Mouse (Mus musculus): ENCODE measurements around the gene Ncoa3. TPM values are rescaled to one million over a fixed set of nuclear protein-coding genes. Genes with fewer than 3 reads are reported as not detected.
A peak's percentile ranks its signal among the peaks of the same experiment; 100 is the strongest.

The Ncoa3 gene
- polyA plus RNA-seq, 1 experiment from 2014 or later, result 8.1 TPM

- Histone ChIP-seq H3K4me2 (no peak overlapping the region), H3K27me3 (replicated peaks) (peaks cover 13% of the 10 kb centered on the region; the same call in 1 of the 2 replicates), H3K9ac (no peak overlapping the region), H3K27ac (no peak overlapping the region), H3K4me1 (peaks cover 31% of the 10 kb centered on the region), H3K4me3 (no peak overlapping the region), H3K36me3 (no peaks in the 10 kb centered on the region), H3K9me3 (replicated peaks) (no peaks in the 10 kb centered on the region)
- ATAC-seq, result no peak
- WGBS (ENCODE audit: insufficient replicate concordance), result 60% methylated on average over 8 of the region's 8 CpGs
Measured at GRCm38 (mm10) chr2:166008558-166009392, 16.3 kb downstream of the Ncoa3 start.

- ATAC-seq, result no peak
- Histone ChIP-seq H3K36me3 (no peaks in the 10 kb centered on the region), H3K4me3 (no peak overlapping the region), H3K9ac (no peak overlapping the region), H3K9me3 (replicated peaks) (no peaks in the 10 kb centered on the region), H3K27ac (no peak overlapping the region), H3K27me3 (replicated peaks) (peaks cover 13% of the 10 kb centered on the region; the same call in 1 of the 2 replicates), H3K4me2 (no peak overlapping the region), H3K4me1 (peaks cover 31% of the 10 kb centered on the region)
- 71% methylated on average over 3 of the region's 3 CpGs for WGBS (ENCODE audit: insufficient replicate concordance)
Measured at GRCm38 (mm10) chr2:166009393-166009947, 17.0 kb downstream of the Ncoa3 start.

- Histone ChIP-seq H3K36me3 (no peaks in the 10 kb centered on the region), H3K4me2 (no peak overlapping the region), H3K4me3 (no peak overlapping the region), H3K27me3 (replicated peaks) (peaks cover 13% of the 10 kb centered on the region; the same call in 1 of the 2 replicates), H3K27ac (no peak overlapping the region), H3K9ac (no peak overlapping the region), H3K4me1 (peaks cover 31% of the 10 kb centered on the region), H3K9me3 (replicated peaks) (no peaks in the 10 kb centered on the region)
- 76% methylated on average over 12 of the region's 12 CpGs for WGBS (ENCODE audit: insufficient replicate concordance)
- ATAC-seq, result no peak
Measured at GRCm38 (mm10) chr2:166010321-166010720, 17.9 kb downstream of the Ncoa3 start.

GRCm38 (mm10) chr2:166011422-166011821 lies 19.0 kb downstream of the Ncoa3 start:
- no peak for ATAC-seq
- Histone ChIP-seq H3K27me3 (replicated peaks) (peaks cover 13% of the 10 kb centered on the region; the same call in 1 of the 2 replicates), H3K4me2 (peak overlapping the region; percentile 14), H3K4me3 (no peak overlapping the region), H3K4me1 (peaks cover 31% of the 10 kb centered on the region), H3K36me3 (no peaks in the 10 kb centered on the region), H3K9ac (peak overlapping the region; percentile 27; the same call in 1 of the 2 replicates), H3K27ac (peak overlapping the region; percentile 1; the same call in 1 of the 2 replicates), H3K9me3 (replicated peaks) (no peaks in the 10 kb centered on the region)
- 29% methylated on average over 3 of the region's 3 CpGs for WGBS (ENCODE audit: insufficient replicate concordance)

GRCm38 (mm10) chr2:166012145-166012544 lies 19.7 kb downstream of the Ncoa3 start:
- ATAC-seq, result no peak
- H3K27ac ChIP-seq, result no peak overlapping the region
- no peaks in the 10 kb centered on the region for H3K36me3 ChIP-seq
- H3K4me1 ChIP-seq, result peaks cover 34% of the 10 kb centered on the region
- WGBS (ENCODE audit: insufficient replicate concordance), result 16% methylated on average over 2 of the region's 2 CpGs
- peaks cover 13% of the 10 kb centered on the region; the same call in 1 of the 2 replicates for H3K27me3 ChIP-seq (replicated peaks)
- H3K9ac ChIP-seq, result no peak overlapping the region
- H3K4me2 ChIP-seq, result peak overlapping the region; percentile 14
- H3K9me3 ChIP-seq (replicated peaks), result no peaks in the 10 kb centered on the region
- H3K4me3 ChIP-seq, result no peak overlapping the region

GRCm38 (mm10) chr2:166018769-166019168 lies 26.3 kb downstream of the Ncoa3 start:
- H3K9me3 ChIP-seq (replicated peaks), result no peaks in the 10 kb centered on the region
- WGBS (ENCODE audit: insufficient replicate concordance), result 59% methylated on average over 3 of the region's 3 CpGs
- no peak for ATAC-seq

GRCm38 (mm10) chr2:166020026-166020425 lies 27.6 kb downstream of the Ncoa3 start:
- Histone ChIP-seq H3K9ac (no peak overlapping the region), H3K4me2 (no peak overlapping the region), H3K27ac (no peak overlapping the region), H3K27me3 (replicated peaks) (no peaks in the 10 kb centered on the region; the same call in 1 of the 2 replicates), H3K9me3 (replicated peaks) (no peaks in the 10 kb centered on the region), H3K4me1 (peaks cover 36% of the 10 kb centered on the region), H3K4me3 (no peak overlapping the region), H3K36me3 (no peaks in the 10 kb centered on the region)
- ATAC-seq, result no peak
- 66% methylated on average over 2 of the region's 2 CpGs for WGBS (ENCODE audit: insufficient replicate concordance)

More at GRCm38 (mm10) chr2:166018769-166019168, 26.3 kb downstream of the Ncoa3 start:
- H3K4me3 ChIP-seq, result no peak overlapping the region
- no peak overlapping the region for H3K27ac ChIP-seq
- no peaks in the 10 kb centered on the region for H3K36me3 ChIP-seq
- peaks cover 30% of the 10 kb centered on the region for H3K4me1 ChIP-seq
- no peak overlapping the region for H3K4me2 ChIP-seq
- H3K9ac ChIP-seq, result no peak overlapping the region
- H3K27me3 ChIP-seq (replicated peaks), result no peaks in the 10 kb centered on the region; the same call in 1 of the 2 replicates

- Histone ChIP-seq H3K27ac (peak overlapping the region; percentile 50; the same call in 1 of the 2 replicates), H3K36me3 (no peaks in the 10 kb centered on the region), H3K27me3 (replicated peaks) (no peaks in the 10 kb centered on the region; the same call in 1 of the 2 replicates), H3K4me1 (peaks cover 40% of the 10 kb centered on the region), H3K9me3 (replicated peaks) (no peaks in the 10 kb centered on the region), H3K4me3 (no peak overlapping the region), H3K4me2 (no peak overlapping the region), H3K9ac (no peak overlapping the region)
- ATAC-seq, result no peak; the same call in 1 of the 2 replicates
- 20% methylated on average over 4 of the region's 4 CpGs for WGBS (ENCODE audit: insufficient replicate concordance)
Measured at GRCm38 (mm10) chr2:166021073-166021610, 28.7 kb downstream of the Ncoa3 start.

- no peak for ATAC-seq
- 58% methylated on average over 3 of the region's 3 CpGs for WGBS (ENCODE audit: insufficient replicate concordance)
- Histone ChIP-seq H3K4me1 (peaks cover 40% of the 10 kb centered on the region), H3K4me2 (no peak overlapping the region), H3K36me3 (no peaks in the 10 kb centered on the region), H3K4me3 (no peak overlapping the region), H3K9ac (no peak overlapping the region), H3K9me3 (replicated peaks) (no peaks in the 10 kb centered on the region), H3K27me3 (replicated peaks) (no peaks in the 10 kb centered on the region; the same call in 1 of the 2 replicates), H3K27ac (no peak overlapping the region)
Measured at GRCm38 (mm10) chr2:166021642-166022041, 29.2 kb downstream of the Ncoa3 start.

GRCm38 (mm10) chr2:166022327-166022726 lies 29.9 kb downstream of the Ncoa3 start:
- no peaks in the 10 kb centered on the region for H3K9me3 ChIP-seq (replicated peaks)
- no peak for ATAC-seq
- no peak overlapping the region for H3K4me2 ChIP-seq
- WGBS (ENCODE audit: insufficient replicate concordance), result 53% methylated on average over 8 of the region's 8 CpGs
- no peaks in the 10 kb centered on the region for H3K36me3 ChIP-seq
- no peak overlapping the region for H3K4me3 ChIP-seq
- no peak overlapping the region for H3K27ac ChIP-seq
- no peak overlapping the region for H3K9ac ChIP-seq
- H3K27me3 ChIP-seq (replicated peaks), result no peaks in the 10 kb centered on the region; the same call in 1 of the 2 replicates
- H3K4me1 ChIP-seq, result peaks cover 35% of the 10 kb centered on the region

GRCm38 (mm10) chr2:166024079-166024478 lies 31.6 kb downstream of the Ncoa3 start:
- Histone ChIP-seq H3K9ac (no peak overlapping the region), H3K4me1 (peaks cover 27% of the 10 kb centered on the region), H3K36me3 (no peaks in the 10 kb centered on the region), H3K9me3 (replicated peaks) (no peaks in the 10 kb centered on the region), H3K27ac (no peak overlapping the region), H3K27me3 (replicated peaks) (no peaks in the 10 kb centered on the region), H3K4me3 (no peak overlapping the region), H3K4me2 (no peak overlapping the region)
- 59% methylated on average over 3 of the region's 3 CpGs for WGBS (ENCODE audit: insufficient replicate concordance)
- ATAC-seq, result no peak

- Histone ChIP-seq H3K36me3 (no peaks in the 10 kb centered on the region), H3K9ac (no peak overlapping the region), H3K27me3 (replicated peaks) (no peaks in the 10 kb centered on the region), H3K9me3 (replicated peaks) (no peaks in the 10 kb centered on the region), H3K4me3 (no peak overlapping the region), H3K4me2 (no peak overlapping the region), H3K27ac (no peak overlapping the region), H3K4me1 (peaks cover 30% of the 10 kb centered on the region)
- no peak for ATAC-seq
- 65% methylated on average over 4 of the region's 4 CpGs for WGBS (ENCODE audit: insufficient replicate concordance)
Measured at GRCm38 (mm10) chr2:166024621-166025020, 32.2 kb downstream of the Ncoa3 start.
